Mouse (Mus musculus) CD4-positive, CD25-positive, alpha-beta regulatory T cell, adult 4 months (primary cell): ENCODE measurements around the gene Sphk2. TPM values are rescaled to one million over a fixed set of nuclear protein-coding genes. Genes with fewer than 3 reads are reported as not detected.

ENCODE experiments used
- polyA plus RNA-seq, 2 experiments: library from polyadenylated mRNA; unstranded; fragments of 100-300 nt; shearing (Covaris generic); gene quantifications; one replicate each; pipeline ENCODE4 v1.2.1; 2017

Sphk2 gene
- polyA plus RNA-seq, 2 experiments from 2014 or later, result 15.2 to 21.1 TPM

Other genes starting within 250 kb of the Sphk2 start
- 1 to 10 TPM; 1.2 TPM for gene Tulp2, start 236.1 kb downstream of the Sphk2 start, polyA plus RNA-seq
- under 1 TPM in 1 of 2 experiments, not detected in 1; 0.62 TPM for gene Gm45808, start 231.2 kb downstream of the Sphk2 start, polyA plus RNA-seq
- 1 to 10 TPM; 1.1 to 2.7 TPM for gene Dhdh, start 229.2 kb downstream of the Sphk2 start, polyA plus RNA-seq
- 100 to 1,000 TPM; 124 to 159 TPM for gene Nucb1, start 207.6 kb downstream of the Sphk2 start, polyA plus RNA-seq
- 100 to 1,000 TPM in 1 of 2 experiments, 10 to 100 TPM in 1; 49.3 to 132 TPM for gene Ppp1r15a, start 191.7 kb downstream of the Sphk2 start, polyA plus RNA-seq
- under 1 TPM in 1 of 2 experiments, not detected in 1; 0.20 TPM for gene Plekha4, start 191.7 kb downstream of the Sphk2 start, polyA plus RNA-seq
- gene Hsd17b14, start 163.1 kb downstream of the Sphk2 start, polyA plus RNA-seq, result under 1 TPM; 0.77 to 0.81 TPM
- gene Bcat2, start 147.8 kb downstream of the Sphk2 start, polyA plus RNA-seq, result 10 to 100 TPM; 46.4 to 77.9 TPM
- not detected for gene Fgf21, start 102.5 kb downstream of the Sphk2 start, polyA plus RNA-seq
- gene Fut1, start 100.7 kb downstream of the Sphk2 start, polyA plus RNA-seq, result not detected
- not detected for gene Izumo1, start 96.2 kb downstream of the Sphk2 start, polyA plus RNA-seq
- under 1 TPM in 1 of 2 experiments, not detected in 1; 0.20 TPM for gene Rasip1, start 90.5 kb downstream of the Sphk2 start, polyA plus RNA-seq
- under 1 TPM; 0.32 to 0.40 TPM for gene Mamstr, start 78.0 kb downstream of the Sphk2 start, polyA plus RNA-seq
- not detected for gene Fut2, start 51.6 kb downstream of the Sphk2 start, polyA plus RNA-seq
- not detected for gene Ntn5, start 34.0 kb downstream of the Sphk2 start, polyA plus RNA-seq
- under 1 TPM in 1 of 2 experiments, not detected in 1; 0.30 TPM for gene Sec1, start 23.6 kb downstream of the Sphk2 start, polyA plus RNA-seq
- gene Car11, start 18.2 kb downstream of the Sphk2 start, polyA plus RNA-seq, result 1 to 10 TPM; 1.2 to 1.3 TPM
- gene Dbp, start 12.9 kb downstream of the Sphk2 start, polyA plus RNA-seq, result 1 to 10 TPM; 7.4 to 8.8 TPM
- 1,000 to 10,000 TPM; 2,369 to 2,427 TPM for gene Rpl18, start 2.5 kb downstream of the Sphk2 start, polyA plus RNA-seq
- gene Fam83e, start 3.2 kb upstream of the Sphk2 start, polyA plus RNA-seq, result not detected
- not detected for gene Spaca4, start 7.8 kb upstream of the Sphk2 start, polyA plus RNA-seq
- gene Lmtk3, start 65.7 kb upstream of the Sphk2 start, polyA plus RNA-seq, result not detected
- 1 to 10 TPM; 3.1 to 5.2 TPM for gene Sult2b1, start 66.7 kb upstream of the Sphk2 start, polyA plus RNA-seq
- 10 to 100 TPM; 20.8 to 21.4 TPM for gene Cyth2, start 96.6 kb upstream of the Sphk2 start, polyA plus RNA-seq
- gene Kcnj14, start 106.8 kb upstream of the Sphk2 start, polyA plus RNA-seq, result not detected
- 10 to 100 TPM; 26.2 to 36.3 TPM for gene Grwd1, start 112.9 kb upstream of the Sphk2 start, polyA plus RNA-seq
- 10 to 100 TPM; 21.2 to 27.0 TPM for gene Kdelr1, start 154.8 kb upstream of the Sphk2 start, polyA plus RNA-seq
- under 1 TPM in 1 of 2 experiments, not detected in 1; 0.23 TPM for gene Grin2d, start 160.4 kb upstream of the Sphk2 start, polyA plus RNA-seq
- gene Syngr4, start 178.7 kb upstream of the Sphk2 start, polyA plus RNA-seq, result not detected
- 1 to 10 TPM; 5.9 to 8.9 TPM for gene Tmem143, start 178.9 kb upstream of the Sphk2 start, polyA plus RNA-seq
- 100 to 1,000 TPM; 575 to 614 TPM for gene Emp3, start 203.4 kb upstream of the Sphk2 start, polyA plus RNA-seq
- 1 to 10 TPM; 2.9 to 3.7 TPM for gene Ccdc114, start 206.1 kb upstream of the Sphk2 start, polyA plus RNA-seq